ENCODE assay signal across 8 mouse cellular contexts in genomic region chr3:68045475-68046416, GRCm38 (mm10). TPM values are rescaled to one million over a fixed set of nuclear protein-coding genes. Genes with fewer than 3 reads are reported as not detected.
DNase-seq lines count a peak whose midpoint lies in the region; ATAC-seq and TF ChIP-seq lines count a peak whose summit lies in the region.

No protein-coding gene starts in this region.

- no peaks in the 10 kb centered on the region for H3K36me3 ChIP-seq in thymus, adult 2 months (ENCODE audit: control insufficient read depth, insufficient read depth, low read length)

- no peaks in the 10 kb centered on the region for H3K4me1 ChIP-seq in thymus, adult 2 months (replicated peaks; ENCODE audit: control insufficient read depth, insufficient read depth, low read length)

- no peak for TF ChIP-seq POLR2A in thymus, adult 2 months (IDR thresholded peaks at IDR 0.05; ENCODE audit: control insufficient read depth, extremely low read depth, insufficient read depth, low read length, poor library complexity)

- no peaks in the 10 kb centered on the region for H3K27me3 ChIP-seq in thymus, adult 2 months (ENCODE audit: control insufficient read depth, insufficient read depth, low read length)

- ATAC-seq in erythroid progenitor cell, adult 5-6 weeks (replicated peaks; ENCODE audit: low FRiP score, poor library complexity, severe bottlenecking) = no peak

- no peak for TF ChIP-seq CTCF in thymus, adult 2 months (IDR thresholded peaks at IDR 0.05; ENCODE audit: borderline replicate concordance, control insufficient read depth, extremely low read depth, insufficient read depth, low read length, poor library complexity)

- H3K4me3 ChIP-seq in thymus, adult 2 months (ENCODE audit: control insufficient read depth, insufficient read depth, low read length) = no peak overlapping the region

- H3K27ac ChIP-seq in thymus, adult 2 months (ENCODE audit: control insufficient read depth, insufficient read depth, low read length) = no peak overlapping the region

- peak; percentile 25 to 29 for DNase-seq in cerebellum, adult 18-20 months
- DNase-seq in cerebellum, adult 11 months = no peak
- peak; percentile 68 for DNase-seq in thymus, postnatal 0 days (ENCODE audit: low spot score)
- DNase-seq in thymus, adult 2 months = no peak
- DNase-seq in embryo, embryonic 11.5 days (ENCODE audit: low read depth, low spot score) = peak; percentile 51
- peak; percentile 37 for DNase-seq in hindlimb bud, embryonic 11.5 days (ENCODE audit: extremely low spot score, low read depth, low spot score)
- DNase-seq in lung, postnatal 36 days = peak; percentile 28

- 54% methylated on average over 9 of the region's 9 CpGs for WGBS in thymus, adult 2 months

RNA-seq across cellular contexts. Expression of gene Schip1, which starts 18.9 kb away (rescaled TPM):
- 4.7 and 4.9 TPM in 2 replicates for polyA plus RNA-seq in thymus, postnatal 0 days (2015; fragmentation: Nextera tagmentation; extraction: Ambion mirVana)
- polyA plus RNA-seq in thymus, adult 2 months (2012; rRNA removed) = 2.5 and 3.2 TPM in 2 replicates
- total RNA-seq in erythroid progenitor cell, adult 5-6 weeks (2015; ENCODE audit: low replicate concordance) = 1.1 and 3.4 TPM in 2 replicates
- total RNA-seq in erythroid progenitor cell, adult 5-6 weeks (2017; ENCODE audit: low replicate concordance) = 1.7 and 2.0 TPM in 2 replicates

Comparison
In these comparisons a context has a peak if more than half of its experiments do, and no peak if none do; other contexts are left out.
1. DNase-seq: peak in cerebellum, adult 18-20 months (2 of 2), thymus, postnatal 0 days (single experiment), embryo, embryonic 11.5 days (single experiment), hindlimb bud, embryonic 11.5 days (single experiment) and lung, postnatal 36 days (single experiment); none in cerebellum, adult 11 months (single experiment) and thymus, adult 2 months (single experiment).